Mouse (Mus musculus) lung, postnatal 0 days (tissue): ENCODE measurements at regions not wholly inside any gene's neighbourhood (a gene's known extent, or its start where the extent isn't known, plus 50 kb on each side); places are given as distances from the start of the nearest gene placed in this dataset.

Experiments used
- ATAC-seq: fragments of 200-750 bp; cut with Nextera tagmentation; 2 replicates; pipeline ENCODE4 v1.8.0; 2017; ENCODE audit warnings: moderate library complexity
- DNase-seq: peaks from one replicate; pipeline ENCODE4 v3.0.0-alpha.2; 2016; ENCODE audit warnings: low spot score
- H3K27ac ChIP-seq: fragments of 300-500 bp; sonication (generic); 2 replicates; pipeline ENCODE4 v1.5.1; 2014; ENCODE audit warnings: antibody characterized with exemption, mild to moderate bottlenecking, low read length, mixed read lengths
- H3K27me3 ChIP-seq: fragments of 300-500 bp; sonication (generic); replicated peaks from 2 replicates; pipeline ENCODE4 v1.6.1; 2014; ENCODE audit warnings: low read length, mixed read lengths; ENCODE audit not compliant: insufficient read depth
- H3K36me3 ChIP-seq: fragments of 300-500 bp; sonication (generic); 2 replicates; pipeline ENCODE4 v1.6.1; 2014; ENCODE audit warnings: low read length, mixed read lengths; ENCODE audit not compliant: insufficient read depth
- H3K4me1 ChIP-seq: fragments of 300-500 bp; sonication (generic); 2 replicates; pipeline ENCODE4 v1.6.1; 2014; ENCODE audit warnings: antibody characterized with exemption, low read depth, low read length, mixed read lengths; ENCODE audit not compliant: insufficient read depth
- H3K4me2 ChIP-seq: fragments of 300-500 bp; sonication (generic); replicated peaks from 2 replicates; pipeline ENCODE4 v1.6.1; 2014; ENCODE audit warnings: low read depth, mild to moderate bottlenecking, low read length, moderate library complexity, mixed read lengths
- H3K4me3 ChIP-seq: fragments of 300-500 bp; sonication (generic); 2 replicates; pipeline ENCODE4 v1.5.1; 2014; ENCODE audit warnings: low read depth, low read length
- H3K9ac ChIP-seq: fragments of 300-500 bp; sonication (generic); replicated peaks from 2 replicates; pipeline ENCODE4 v1.6.1; 2014; ENCODE audit warnings: low read depth, mild to moderate bottlenecking
- H3K9me3 ChIP-seq: fragments of 300-500 bp; sonication (generic); 2 replicates; pipeline ENCODE4 v1.6.1; 2016; ENCODE audit warnings: low read length, mixed read lengths
- CTCF ChIP-seq: IDR thresholded peaks from 2 replicates; pipeline ENCODE4 v1.5.1; 2016; ENCODE audit warnings: antibody characterized with exemption, mild to moderate bottlenecking
- EP300 ChIP-seq: IDR thresholded peaks from 2 replicates; pipeline ENCODE4 v1.6.1; 2016; ENCODE audit warnings: antibody characterized with exemption, mild to moderate bottlenecking, control low read depth
- WGBS: fragments of 180-500 bp; shearing (Covaris S2); extraction: QIAGEN DNeasy Blood & Tissue Kit; methylation state at CpG from one replicate; pipeline ENCODE4 v1.1.7; 2014; 5-methylcytosine and 5-hydroxymethylcytosine counted together

- Histone ChIP-seq H3K9me3 (no peaks in the 10 kb centered on the region), H3K27me3 (no peaks in the 10 kb centered on the region), H3K9ac (no peak overlapping the region), H3K4me1 (no peaks in the 10 kb centered on the region), H3K36me3 (no peaks in the 10 kb centered on the region), H3K27ac (no peak overlapping the region), H3K4me2 (no peak overlapping the region), H3K4me3 (no peak overlapping the region)
- TF ChIP-seq EP300, result no peak
- TF ChIP-seq CTCF, result no peak
- ATAC-seq (no peak), DNase-seq (no peak)
- 90% methylated on average over 3 of the region's 3 CpGs for WGBS
These were observed 314.5 kb downstream of the Hs3st1 start for GRCm38 (mm10) chr5:39440817-39441216.

DNA sequence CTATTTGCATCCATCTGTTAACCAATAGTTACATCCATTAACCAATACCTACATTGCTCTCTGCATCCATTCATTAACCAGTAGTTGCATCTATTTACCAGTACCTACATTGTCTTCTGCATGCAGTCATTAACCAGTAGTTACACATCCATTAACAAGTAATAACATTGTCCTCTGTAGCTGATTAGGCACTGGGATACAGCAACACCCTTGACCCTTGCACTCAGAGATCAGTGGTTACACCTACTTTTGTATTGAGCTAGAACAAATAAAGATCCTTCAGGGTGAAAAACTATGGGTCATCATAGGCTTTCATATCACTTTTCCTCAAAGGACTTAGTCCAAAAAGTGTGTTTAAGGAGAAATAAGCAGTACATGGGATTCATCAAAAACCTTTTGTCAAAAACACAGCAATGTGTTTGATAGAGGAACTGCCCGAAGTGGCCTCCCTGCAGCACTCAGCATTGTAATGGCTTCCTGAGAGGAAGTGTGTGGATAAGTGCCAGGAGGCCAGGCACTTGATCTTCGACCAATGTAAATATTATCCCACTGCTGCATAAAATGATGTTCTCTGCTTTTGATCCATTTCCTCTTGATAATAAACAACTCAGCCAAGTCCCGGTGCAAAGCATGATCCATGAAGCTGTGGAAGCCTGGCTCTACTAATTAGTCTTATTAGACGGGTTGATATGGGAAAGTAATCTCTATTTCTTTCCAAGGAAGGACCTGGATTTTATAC, 317.6 kb downstream of the Hs3st1 start:
- H3K4me3 ChIP-seq, result no peak overlapping the region
- DNase-seq (peak; percentile 77), ATAC-seq (peak; percentile 93)
- H3K9ac ChIP-seq, result no peak overlapping the region
- no peaks in the 10 kb centered on the region for H3K36me3 ChIP-seq
- no peak overlapping the region for H3K4me2 ChIP-seq
- TF ChIP-seq EP300, result peak; percentile 88
- no peak for TF ChIP-seq CTCF
- H3K27me3 ChIP-seq, result no peaks in the 10 kb centered on the region
- H3K4me1 ChIP-seq, result no peaks in the 10 kb centered on the region
- no peak overlapping the region for H3K27ac ChIP-seq
- no peaks in the 10 kb centered on the region for H3K9me3 ChIP-seq
- 6% methylated on average over 4 of the region's 4 CpGs for WGBS

GRCm38 (mm10) chr5:39426053-39426452, 329.2 kb downstream of the Hs3st1 start:
- H3K4me1 ChIP-seq, result no peaks in the 10 kb centered on the region
- H3K36me3 ChIP-seq, result no peaks in the 10 kb centered on the region
- 41% methylated on average over 3 of the region's 3 CpGs for WGBS
- ATAC-seq, result no peak
- H3K4me2 ChIP-seq, result no peak overlapping the region
- no peak overlapping the region for H3K9ac ChIP-seq
- no peak overlapping the region for H3K27ac ChIP-seq
- H3K9me3 ChIP-seq, result no peaks in the 10 kb centered on the region
- TF ChIP-seq CTCF, result no peak
- no peak for TF ChIP-seq EP300
- DNase-seq, result no peak
- H3K4me3 ChIP-seq, result no peak overlapping the region
- no peaks in the 10 kb centered on the region for H3K27me3 ChIP-seq

- H3K36me3 ChIP-seq, result no peaks in the 10 kb centered on the region
- no peak for ATAC-seq
- 86% methylated on average over 9 of the region's 9 CpGs for WGBS
- no peak overlapping the region for H3K27ac ChIP-seq
- no peak overlapping the region for H3K4me3 ChIP-seq
- H3K4me2 ChIP-seq, result no peak overlapping the region
- H3K4me1 ChIP-seq, result no peaks in the 10 kb centered on the region
- H3K9ac ChIP-seq, result no peak overlapping the region
- no peak for TF ChIP-seq CTCF
- no peak for TF ChIP-seq EP300
- H3K9me3 ChIP-seq, result no peaks in the 10 kb centered on the region
- no peaks in the 10 kb centered on the region for H3K27me3 ChIP-seq
- DNase-seq, result no peak
These were observed 331.6 kb downstream of the Hs3st1 start for GRCm38 (mm10) chr5:39423720-39424119.

DNA sequence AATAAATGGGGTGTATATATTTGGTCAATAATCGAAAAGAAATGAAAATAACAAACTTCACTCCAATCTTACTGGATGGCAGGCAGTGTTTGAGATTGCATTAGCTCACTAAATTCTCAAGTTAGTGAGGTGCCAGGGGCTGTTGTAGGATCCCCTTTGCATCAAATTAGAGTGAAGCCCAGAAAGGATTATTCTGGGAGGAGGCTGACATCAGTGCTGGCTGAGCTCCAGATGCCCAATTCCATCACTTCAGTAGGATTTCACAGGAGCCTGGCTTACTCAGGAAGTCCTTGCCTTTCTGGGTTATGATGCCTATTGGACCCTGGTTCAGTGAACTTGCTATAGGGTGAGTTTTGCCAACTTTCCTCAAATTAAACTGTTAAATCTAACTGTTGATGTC, 336.5 kb downstream of the Hs3st1 start:
- 84% methylated on average over 1 of the region's 1 CpGs for WGBS
- H3K9ac ChIP-seq, result no peak overlapping the region
- TF ChIP-seq CTCF (no peak), EP300 (no peak)
- no peak for DNase-seq
- no peaks in the 10 kb centered on the region for H3K36me3 ChIP-seq
- H3K4me2 ChIP-seq, result no peak overlapping the region
- no peaks in the 10 kb centered on the region for H3K4me1 ChIP-seq
- H3K27me3 ChIP-seq, result no peaks in the 10 kb centered on the region
- H3K9me3 ChIP-seq, result no peaks in the 10 kb centered on the region
- H3K4me3 ChIP-seq, result no peak overlapping the region
- no peak overlapping the region for H3K27ac ChIP-seq
- no peak for ATAC-seq

DNA sequence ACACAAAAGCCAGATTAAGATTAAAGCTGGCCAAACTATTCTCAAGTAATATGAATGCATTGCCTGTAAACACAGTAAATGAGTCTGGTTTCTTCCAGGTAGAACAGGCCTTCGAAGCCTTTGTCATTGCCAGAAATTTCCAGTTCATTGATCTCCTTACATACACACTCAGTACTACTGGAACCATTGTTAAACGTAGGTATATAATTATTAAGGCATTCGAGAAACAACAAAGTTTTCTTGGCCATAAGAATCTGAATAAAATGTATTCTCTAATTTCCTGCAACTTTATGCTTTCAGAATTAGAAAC, 337.5 kb downstream of the Hs3st1 start:
- TF ChIP-seq CTCF, result no peak
- TF ChIP-seq EP300, result no peak
- DNase-seq (no peak), ATAC-seq (no peak)
- Histone ChIP-seq H3K9me3 (no peaks in the 10 kb centered on the region), H3K4me3 (no peak overlapping the region), H3K36me3 (no peaks in the 10 kb centered on the region), H3K27me3 (no peaks in the 10 kb centered on the region), H3K4me1 (no peaks in the 10 kb centered on the region), H3K27ac (no peak overlapping the region), H3K4me2 (no peak overlapping the region), H3K9ac (no peak overlapping the region)
- 82% methylated on average over 3 of the region's 3 CpGs for WGBS
